Mouse (Mus musculus): ENCODE results near the gene Ezh1. TPM values are rescaled to one million over a fixed set of nuclear protein-coding genes. Genes with fewer than 3 reads are reported as not detected.
A peak's percentile ranks its signal among the peaks of the same experiment; 100 is the strongest.

Gene Ezh1
- polyA plus RNA-seq, 1 experiment from 2014 or later = 18.7 TPM

- H3K9ac ChIP-seq = peak within 1 kb of the TSS; percentile 58
- peaks cover 16% of the 10 kb centered on the region for H3K36me3 ChIP-seq
- H3K4me3 ChIP-seq (replicated peaks) = peak within 1 kb of the TSS; percentile 65
- H3K4me1 ChIP-seq = peaks cover 66% of the 10 kb centered on the region
- peak within 1 kb of the TSS; percentile 98 for H3K4me2 ChIP-seq (replicated peaks)
- under 1% methylated on average over 43 of the region's 43 CpGs for WGBS
- H3K27me3 ChIP-seq = peaks cover 32% of the 10 kb centered on the region
- H3K27ac ChIP-seq (replicated peaks) = peak within 1 kb of the TSS; percentile 81
- no peaks in the 10 kb centered on the region for H3K9me3 ChIP-seq (replicated peaks)
- peak; percentile 87 for ATAC-seq (ENCODE audit: insufficient number of reproducible peaks, low FRiP score, low TSS enrichment, low read depth)
Measured at GRCm38 (mm10) chr11:101259948-101260825, 33.9 kb upstream of the Ezh1 start, which contains the start of gene Wnk4. Wnk4 (plus strand) TSS chr11:101260567.

- Histone ChIP-seq H3K4me3 (replicated peaks) (peak overlapping the region; percentile 65; the same call in 1 of the 2 replicates), H3K4me1 (peaks cover 64% of the 10 kb centered on the region), H3K9me3 (replicated peaks) (no peaks in the 10 kb centered on the region), H3K4me2 (replicated peaks) (peak overlapping the region; percentile 98), H3K9ac (no peak overlapping the region), H3K27me3 (peaks cover 25% of the 10 kb centered on the region), H3K36me3 (peaks cover 16% of the 10 kb centered on the region), H3K27ac (replicated peaks) (peak overlapping the region; percentile 81)
- WGBS = 28% methylated on average over 6 of the region's 6 CpGs
- no peak for ATAC-seq (ENCODE audit: insufficient number of reproducible peaks, low FRiP score, low TSS enrichment, low read depth)
Measured at GRCm38 (mm10) chr11:101259261-101259712, 33.0 kb upstream of the Ezh1 start.

GRCm38 (mm10) chr11:101255826-101256775, 29.8 kb upstream of the Ezh1 start:
- H3K9me3 ChIP-seq (replicated peaks) = no peaks in the 10 kb centered on the region
- H3K36me3 ChIP-seq = peaks cover 16% of the 10 kb centered on the region
- no peak overlapping the region for H3K4me2 ChIP-seq (replicated peaks)
- no peak overlapping the region for H3K27ac ChIP-seq (replicated peaks)
- no peaks in the 10 kb centered on the region for H3K27me3 ChIP-seq
- WGBS = 88% methylated on average over 13 of the region's 13 CpGs
- ATAC-seq (ENCODE audit: insufficient number of reproducible peaks, low FRiP score, low TSS enrichment, low read depth) = no peak
- no peak overlapping the region for H3K4me3 ChIP-seq (replicated peaks)
- H3K4me1 ChIP-seq = peaks cover 47% of the 10 kb centered on the region
- no peak overlapping the region for H3K9ac ChIP-seq

GRCm38 (mm10) chr11:101253613-101254389, 27.5 kb upstream of the Ezh1 start, which contains the start of gene Vps25:
Vps25 (plus strand) TSS chr11:101253707.
- peaks cover 28% of the 10 kb centered on the region for H3K4me1 ChIP-seq
- peak within 1 kb of the TSS; percentile 90 for H3K4me3 ChIP-seq (replicated peaks)
- no peaks in the 10 kb centered on the region for H3K9me3 ChIP-seq (replicated peaks)
- H3K27ac ChIP-seq (replicated peaks) = peak within 1 kb of the TSS; percentile 95
- no peaks in the 10 kb centered on the region for H3K27me3 ChIP-seq
- peak within 1 kb of the TSS; percentile 87 for H3K9ac ChIP-seq
- peaks cover 16% of the 10 kb centered on the region for H3K36me3 ChIP-seq
- WGBS = under 1% methylated on average over 40 of the region's 40 CpGs
- H3K4me2 ChIP-seq (replicated peaks) = peak within 1 kb of the TSS; percentile 88
- ATAC-seq (ENCODE audit: insufficient number of reproducible peaks, low FRiP score, low TSS enrichment, low read depth) = peak; percentile 54; the same call in 1 of the 2 replicates

- Histone ChIP-seq H3K36me3 (peaks cover 11% of the 10 kb centered on the region; the same call in 1 of the 2 replicates), H3K4me2 (replicated peaks) (peak overlapping the region; percentile 88), H3K4me1 (peaks cover 26% of the 10 kb centered on the region), H3K9ac (peak overlapping the region; percentile 87; the same call in 1 of the 2 replicates), H3K4me3 (replicated peaks) (peak overlapping the region; percentile 90), H3K9me3 (replicated peaks) (no peaks in the 10 kb centered on the region), H3K27ac (replicated peaks) (peak overlapping the region; percentile 95), H3K27me3 (0 out of 2 replicates have a peak, but pooled peaks cover under 1% of the 10 kb centered on the region)
- 4% methylated on average over 7 of the region's 7 CpGs for WGBS
- ATAC-seq (ENCODE audit: insufficient number of reproducible peaks, low FRiP score, low TSS enrichment, low read depth) = no peak
Measured at GRCm38 (mm10) chr11:101252941-101253340, 26.7 kb upstream of the Ezh1 start.

GRCm38 (mm10) chr11:101251031-101251430, 24.8 kb upstream of the Ezh1 start:
- WGBS = 70% methylated on average over 2 of the region's 2 CpGs
- Histone ChIP-seq H3K27me3 (0 out of 2 replicates have a peak, but pooled peaks cover 9% of the 10 kb centered on the region), H3K4me1 (peaks cover 37% of the 10 kb centered on the region), H3K4me3 (replicated peaks) (no peak overlapping the region), H3K9me3 (replicated peaks) (no peaks in the 10 kb centered on the region), H3K27ac (replicated peaks) (no peak overlapping the region), H3K36me3 (peaks cover 3% of the 10 kb centered on the region; the same call in 1 of the 2 replicates), H3K9ac (no peak overlapping the region), H3K4me2 (replicated peaks) (no peak overlapping the region)
- ATAC-seq (ENCODE audit: insufficient number of reproducible peaks, low FRiP score, low TSS enrichment, low read depth) = no peak

GRCm38 (mm10) chr11:101248258-101248994, 22.2 kb upstream of the Ezh1 start:
- Histone ChIP-seq H3K4me3 (replicated peaks) (no peak overlapping the region; the same call in 1 of the 2 replicates), H3K9me3 (replicated peaks) (no peaks in the 10 kb centered on the region), H3K36me3 (no peaks in the 10 kb centered on the region), H3K9ac (no peak overlapping the region), H3K27me3 (0 out of 2 replicates have a peak, but pooled peaks cover 9% of the 10 kb centered on the region), H3K4me1 (peaks cover 38% of the 10 kb centered on the region), H3K4me2 (replicated peaks) (peak overlapping the region; percentile 17), H3K27ac (replicated peaks) (peak overlapping the region; percentile 23; the same call in 1 of the 2 replicates)
- ATAC-seq (ENCODE audit: insufficient number of reproducible peaks, low FRiP score, low TSS enrichment, low read depth) = no peak
- WGBS = 28% methylated on average over 14 of the region's 14 CpGs

- Histone ChIP-seq H3K4me3 (replicated peaks) (peak overlapping the region; percentile 68), H3K9ac (no peak overlapping the region), H3K36me3 (no peaks in the 10 kb centered on the region), H3K27me3 (0 out of 2 replicates have a peak, but pooled peaks cover 9% of the 10 kb centered on the region), H3K4me1 (peaks cover 35% of the 10 kb centered on the region), H3K9me3 (replicated peaks) (no peaks in the 10 kb centered on the region), H3K4me2 (replicated peaks) (peak overlapping the region; percentile 93), H3K27ac (replicated peaks) (0 out of 2 replicates have a peak overlapping the region, but pooled peaks have one; percentile 85)
- no peak for ATAC-seq (ENCODE audit: insufficient number of reproducible peaks, low FRiP score, low TSS enrichment, low read depth)
- 80% methylated on average over 6 of the region's 6 CpGs for WGBS
Measured at GRCm38 (mm10) chr11:101247521-101248030, 21.3 kb upstream of the Ezh1 start.

- Histone ChIP-seq H3K4me2 (replicated peaks) (peak overlapping the region; percentile 93), H3K36me3 (no peaks in the 10 kb centered on the region), H3K9ac (peak overlapping the region; percentile 69), H3K27me3 (0 out of 2 replicates have a peak, but pooled peaks cover 9% of the 10 kb centered on the region), H3K4me3 (replicated peaks) (peak overlapping the region; percentile 68), H3K27ac (replicated peaks) (peak overlapping the region; percentile 85), H3K9me3 (replicated peaks) (no peaks in the 10 kb centered on the region), H3K4me1 (peaks cover 35% of the 10 kb centered on the region)
- 0 out of 2 replicates have a peak, but pooled peaks have one; percentile 5 for ATAC-seq (ENCODE audit: insufficient number of reproducible peaks, low FRiP score, low TSS enrichment, low read depth)
- 11% methylated on average over 7 of the region's 7 CpGs for WGBS
Measured at GRCm38 (mm10) chr11:101246702-101247012, 20.4 kb upstream of the Ezh1 start.

Data from embryonic facial prominence, embryonic 15.5 days (tissue).